Mouse (Mus musculus): ENCODE results near the gene Ddx17. TPM values are rescaled to one million over a fixed set of nuclear protein-coding genes. Genes with fewer than 3 reads are reported as not detected.
A peak's percentile ranks its signal among the peaks of the same experiment; 100 is the strongest.

Ddx17 gene
- polyA plus RNA-seq, 1 experiment from 2014 or later, result 61.4 TPM

- Histone ChIP-seq H3K4me2 (no peak overlapping the region), H3K4me3 (no peak overlapping the region), H3K9ac (no peak overlapping the region), H3K4me1 (peaks cover 16% of the 10 kb centered on the region), H3K27ac (no peak overlapping the region), H3K9me3 (no peaks in the 10 kb centered on the region), H3K36me3 (no peaks in the 10 kb centered on the region), H3K27me3 (peaks cover 96% of the 10 kb centered on the region)
- ATAC-seq (ENCODE audit: insufficient number of reproducible peaks, insufficient read depth, low FRiP score, low TSS enrichment, low read depth), result no peak
- WGBS, result 15% methylated on average over 18 of the region's 18 CpGs
Measured at GRCm38 (mm10) chr15:79502891-79503341, 43.6 kb downstream of the Ddx17 start.

GRCm38 (mm10) chr15:79500110-79500509, 46.4 kb downstream of the Ddx17 start:
- peaks cover 6% of the 10 kb centered on the region for H3K4me1 ChIP-seq
- WGBS, result 81% methylated on average over 17 of the region's 17 CpGs
- no peaks in the 10 kb centered on the region for H3K9me3 ChIP-seq
- ATAC-seq (ENCODE audit: insufficient number of reproducible peaks, insufficient read depth, low FRiP score, low TSS enrichment, low read depth), result no peak
- H3K4me3 ChIP-seq, result no peak overlapping the region
- H3K27me3 ChIP-seq, result peaks cover 74% of the 10 kb centered on the region
- no peak overlapping the region for H3K9ac ChIP-seq
- no peaks in the 10 kb centered on the region for H3K36me3 ChIP-seq
- H3K27ac ChIP-seq, result no peak overlapping the region
- no peak overlapping the region for H3K4me2 ChIP-seq

- no peaks in the 10 kb centered on the region for H3K4me1 ChIP-seq
- 49% methylated on average over 18 of the region's 18 CpGs for WGBS
- no peak overlapping the region for H3K4me3 ChIP-seq
- no peak overlapping the region for H3K27ac ChIP-seq
- H3K4me2 ChIP-seq, result no peak overlapping the region
- H3K27me3 ChIP-seq, result peaks cover 48% of the 10 kb centered on the region
- no peak for ATAC-seq (ENCODE audit: insufficient number of reproducible peaks, insufficient read depth, low FRiP score, low TSS enrichment, low read depth)
- 0 out of 2 replicates have a peak overlapping the region, but pooled peaks have one; percentile 32 for H3K9ac ChIP-seq
- no peaks in the 10 kb centered on the region for H3K36me3 ChIP-seq
- no peaks in the 10 kb centered on the region for H3K9me3 ChIP-seq
Measured at GRCm38 (mm10) chr15:79493527-79493926, 53.0 kb downstream of the Ddx17 start.

GRCm38 (mm10) chr15:79489463-79489862, 57.1 kb downstream of the Ddx17 start:
- Histone ChIP-seq H3K9me3 (no peaks in the 10 kb centered on the region), H3K4me3 (no peak overlapping the region), H3K4me2 (no peak overlapping the region), H3K9ac (no peak overlapping the region), H3K27me3 (peaks cover 31% of the 10 kb centered on the region), H3K4me1 (no peaks in the 10 kb centered on the region), H3K36me3 (no peaks in the 10 kb centered on the region), H3K27ac (no peak overlapping the region)
- 74% methylated on average over 11 of the region's 11 CpGs for WGBS
- no peak for ATAC-seq (ENCODE audit: insufficient number of reproducible peaks, insufficient read depth, low FRiP score, low TSS enrichment, low read depth)

- no peak overlapping the region for H3K4me3 ChIP-seq
- H3K36me3 ChIP-seq, result no peaks in the 10 kb centered on the region
- no peak for ATAC-seq (ENCODE audit: insufficient number of reproducible peaks, insufficient read depth, low FRiP score, low TSS enrichment, low read depth)
- 8% methylated on average over 15 of the region's 15 CpGs for WGBS
- peaks cover 38% of the 10 kb centered on the region for H3K27me3 ChIP-seq
- no peak overlapping the region for H3K9ac ChIP-seq
- 0 out of 2 replicates have a peak overlapping the region, but pooled peaks have one; percentile 16 for H3K4me2 ChIP-seq
- no peak overlapping the region for H3K27ac ChIP-seq
- no peaks in the 10 kb centered on the region for H3K4me1 ChIP-seq
- no peaks in the 10 kb centered on the region for H3K9me3 ChIP-seq
Measured at GRCm38 (mm10) chr15:79481181-79481688, 65.3 kb downstream of the Ddx17 start.

Small RNA genes within 50 kb of the gene (microRNA-seq; reads per million reads assigned to microRNA genes)
- not detected for gene Gm27903

Other genes starting within 250 kb of the Ddx17 start
- gene Pla2g6, start 218.4 kb downstream of the Ddx17 start, polyA plus RNA-seq (2015; fragmentation: Nextera tagmentation; extraction: Ambion mirVana), result 11.6 TPM in 2 replicates
- gene Maff, start 200.1 kb downstream of the Ddx17 start, polyA plus RNA-seq (2015; fragmentation: Nextera tagmentation; extraction: Ambion mirVana), result 1.8 and 2.8 TPM in 2 replicates
- 67.1 and 72.0 TPM in 2 replicates for gene Tmem184b, start 143.2 kb downstream of the Ddx17 start, polyA plus RNA-seq (2015; fragmentation: Nextera tagmentation; extraction: Ambion mirVana)
- gene Csnk1e, start 91.2 kb downstream of the Ddx17 start, polyA plus RNA-seq (2015; fragmentation: Nextera tagmentation; extraction: Ambion mirVana), result 100 and 112 TPM in 2 replicates
- gene Kcnj4, start 41.5 kb downstream of the Ddx17 start, polyA plus RNA-seq (2015; fragmentation: Nextera tagmentation; extraction: Ambion mirVana), result not detected in 2 replicates
- gene Kdelr3, start 30.3 kb downstream of the Ddx17 start, polyA plus RNA-seq (2015; fragmentation: Nextera tagmentation; extraction: Ambion mirVana), result 89.9 and 99.5 TPM in 2 replicates
- gene Dmc1, start 58.4 kb upstream of the Ddx17 start, polyA plus RNA-seq (2015; fragmentation: Nextera tagmentation; extraction: Ambion mirVana), result 2.2 TPM in 2 replicates
- gene Fam227a, start 112.2 kb upstream of the Ddx17 start, polyA plus RNA-seq (2015; fragmentation: Nextera tagmentation; extraction: Ambion mirVana), result 2.2 and 2.5 TPM in 2 replicates
- 60.7 and 66.0 TPM in 2 replicates for gene Cby1, start 112.5 kb upstream of the Ddx17 start, polyA plus RNA-seq (2015; fragmentation: Nextera tagmentation; extraction: Ambion mirVana)
- 238 TPM in 2 replicates for gene Tomm22, start 124.1 kb upstream of the Ddx17 start, polyA plus RNA-seq (2015; fragmentation: Nextera tagmentation; extraction: Ambion mirVana)
- 26.1 and 28.3 TPM in 2 replicates for gene Josd1, start 141.2 kb upstream of the Ddx17 start, polyA plus RNA-seq (2015; fragmentation: Nextera tagmentation; extraction: Ambion mirVana)
- 39.8 and 42.2 TPM in 2 replicates for gene Gtpbp1, start 144.1 kb upstream of the Ddx17 start, polyA plus RNA-seq (2015; fragmentation: Nextera tagmentation; extraction: Ambion mirVana)
- 7.3 and 8.0 TPM in 2 replicates for gene Sun2, start 195.8 kb upstream of the Ddx17 start, polyA plus RNA-seq (2015; fragmentation: Nextera tagmentation; extraction: Ambion mirVana)
- 69.2 and 74.4 TPM in 2 replicates for gene Dnal4, start 231.1 kb upstream of the Ddx17 start, polyA plus RNA-seq (2015; fragmentation: Nextera tagmentation; extraction: Ambion mirVana)

All from embryonic facial prominence, embryonic 13.5 days (tissue).